Mouse (Mus musculus) lung, adult 2 months (tissue): ENCODE measurements around the gene Rpap1. TPM values are rescaled to one million over a fixed set of nuclear protein-coding genes. Genes with fewer than 3 reads are reported as not detected.
"Not testable (repeated sequence)": the region's sequence is repeated elsewhere in the genome, so short reads cannot be mapped to it uniquely, and the experiment has no call there.

Experiments
- DNase-seq: peaks from one replicate; pipeline ENCODE4 v3.0.0; 2022
- H3K4me1 ChIP-seq: fragments of 200-500 bp; 2 replicates; pipeline ENCODE4 v1.6.1; 2011; ENCODE audit warnings: low read length; ENCODE audit not compliant: control insufficient read depth, insufficient read depth
- H3K4me3 ChIP-seq: fragments of 200-500 bp; replicated peaks from 2 replicates; pipeline ENCODE3; 2011; ENCODE audit warnings: low read depth, mild to moderate bottlenecking, control low read depth, low read length; ENCODE audit errors: extremely low read depth
- CTCF ChIP-seq: fragments of 200-500 bp; IDR thresholded peaks from 2 replicates; pipeline ENCODE4 v1.5.1; 2011; ENCODE audit warnings: mild to moderate bottlenecking, low read length, control low read depth; ENCODE audit not compliant: insufficient read depth
- POLR2A ChIP-seq: fragments of 200-500 bp; IDR thresholded peaks from 2 replicates; pipeline ENCODE4 v1.6.1; 2011; ENCODE audit warnings: low read depth, mild to moderate bottlenecking, control low read depth, low read length, borderline replicate concordance; ENCODE audit errors: extremely low read depth
- WGBS: fragments of 180-500 bp; shearing (Covaris S2); methylation state at CpG from one replicate; pipeline ENCODE4 v1.1.7; 2018; 5-methylcytosine and 5-hydroxymethylcytosine counted together
- polyA plus RNA-seq: library from polyadenylated mRNA; depleted of rRNA; stranded (reverse); fragments of >200 nt; gene quantifications from 2 replicates; pipeline ENCODE4 v1.2.3, GENCODE M21; 2012; rRNA removed

The Rpap1 gene
- polyA plus RNA-seq, 1 experiment: 24.5 TPM

GRCm38 (mm10) chr2:119743176-119743807 lies 44.0 kb downstream of the Rpap1 start:
- 13% methylated on average over 29 of the region's 31 CpGs for WGBS
- no peak for TF ChIP-seq CTCF
- TF ChIP-seq POLR2A: no peak
- peak; percentile 16 for DNase-seq
- Histone ChIP-seq H3K4me3 (no peak overlapping the region), H3K4me1 (peaks cover 3% of the 10 kb centered on the region; the same call in 1 of the 2 replicates)

GRCm38 (mm10) chr2:119742461-119743175 lies 44.7 kb downstream of the Rpap1 start:
- under 1% methylated on average over 70 of the region's 70 CpGs for WGBS
- TF ChIP-seq POLR2A (no peak), CTCF (no peak)
- Histone ChIP-seq H3K4me1 (peaks cover 3% of the 10 kb centered on the region; the same call in 1 of the 2 replicates), H3K4me3 (peak overlapping the region; percentile 51)
- DNase-seq: peak; percentile 63

DNA sequence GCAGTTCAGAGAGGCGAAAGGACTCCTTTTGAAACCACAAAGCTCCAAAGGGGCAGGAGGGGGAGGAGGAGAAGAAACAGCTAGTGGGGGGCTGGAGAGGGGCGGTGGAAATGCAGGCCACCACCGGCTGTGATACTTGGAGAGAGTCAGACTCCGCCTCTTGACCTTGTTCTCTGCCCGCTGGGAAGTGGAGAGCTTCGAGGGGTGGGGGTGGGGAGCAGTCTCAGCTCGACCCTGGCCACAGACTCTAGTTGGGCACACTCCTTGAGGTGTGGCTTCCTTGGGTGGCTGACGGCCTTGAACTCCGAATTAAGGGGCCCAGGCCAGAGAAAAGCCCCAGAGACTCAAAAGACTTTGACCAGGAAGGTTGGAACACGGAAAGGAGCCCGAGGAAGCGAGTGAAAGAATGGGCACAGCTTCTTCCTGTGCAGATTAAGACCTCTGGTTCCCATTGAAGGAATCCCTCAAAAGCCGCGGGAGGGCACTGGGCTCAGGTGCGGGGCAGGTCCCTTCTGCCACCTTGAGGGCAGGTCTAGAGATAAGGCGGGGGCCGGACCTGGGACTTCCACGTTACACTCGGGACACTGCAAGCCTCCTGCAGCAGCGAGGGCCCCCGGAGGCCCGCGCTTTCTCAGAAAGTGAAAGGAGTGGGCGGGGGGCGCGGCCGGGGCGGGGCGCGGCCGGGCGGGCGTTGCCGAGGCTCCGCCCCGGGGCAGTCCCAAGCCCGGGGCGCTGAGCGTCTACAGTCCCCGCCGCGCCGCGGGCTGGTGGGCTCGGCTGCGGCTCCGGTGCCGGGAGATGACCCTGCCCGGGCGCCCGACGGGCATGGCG lies 45.5 kb downstream of the Rpap1 start, which contains the start of gene Itpka:
Itpka (plus strand) TSS at position 757 of the 831 bp plus-strand sequence.
- WGBS: 2% methylated on average over 50 of the region's 53 CpGs
- Histone ChIP-seq H3K4me1 (peaks cover 3% of the 10 kb centered on the region; the same call in 1 of the 2 replicates), H3K4me3 (peak within 1 kb of the TSS; percentile 59)
- peak; percentile 31; the same call in 1 of the 2 replicates for TF ChIP-seq POLR2A
- TF ChIP-seq CTCF: no peak
- DNase-seq: no peak

GRCm38 (mm10) chr2:119740567-119740966 lies 46.8 kb downstream of the Rpap1 start:
- DNase-seq: no peak
- peaks cover 3% of the 10 kb centered on the region; the same call in 1 of the 2 replicates for H3K4me1 ChIP-seq
- WGBS: 23% methylated on average over 2 of the region's 2 CpGs
- no peak for TF ChIP-seq POLR2A
- no peak for TF ChIP-seq CTCF
- no peak overlapping the region for H3K4me3 ChIP-seq

- WGBS: 25% methylated on average over 12 of the region's 12 CpGs
- DNase-seq: no peak
- H3K4me3 ChIP-seq: no peak overlapping the region
Measured at GRCm38 (mm10) chr2:119737124-119737523, 50.2 kb downstream of the Rpap1 start.

GRCm38 (mm10) chr2:119730735-119731134 lies 56.6 kb downstream of the Rpap1 start:
- Histone ChIP-seq H3K4me1 (no peaks in the 10 kb centered on the region), H3K4me3 (no peak overlapping the region)
- DNase-seq: no peak
- WGBS: 80% methylated on average over 4 of the region's 4 CpGs
- TF ChIP-seq POLR2A: no peak
- TF ChIP-seq CTCF: no peak

More at GRCm38 (mm10) chr2:119737124-119737523, 50.2 kb downstream of the Rpap1 start:
- no peak for TF ChIP-seq POLR2A
- no peak for TF ChIP-seq CTCF
- peaks cover 3% of the 10 kb centered on the region; the same call in 1 of the 2 replicates for H3K4me1 ChIP-seq

- Histone ChIP-seq H3K4me3 (no peak overlapping the region), H3K4me1 (no peaks in the 10 kb centered on the region)
- TF ChIP-seq POLR2A: no peak
- no peak for TF ChIP-seq CTCF
- WGBS: 80% methylated on average over 3 of the region's 3 CpGs
- DNase-seq: no peak
Measured at GRCm38 (mm10) chr2:119727762-119728416, 59.4 kb downstream of the Rpap1 start.

- no peaks in the 10 kb centered on the region for H3K4me1 ChIP-seq
- no peak overlapping the region for H3K4me3 ChIP-seq
- DNase-seq: no peak
- 96% methylated on average over 8 of the region's 8 CpGs for WGBS
- no peak for TF ChIP-seq CTCF
- no peak for TF ChIP-seq POLR2A
Measured at GRCm38 (mm10) chr2:119721070-119721469, 66.3 kb downstream of the Rpap1 start.

DNA sequence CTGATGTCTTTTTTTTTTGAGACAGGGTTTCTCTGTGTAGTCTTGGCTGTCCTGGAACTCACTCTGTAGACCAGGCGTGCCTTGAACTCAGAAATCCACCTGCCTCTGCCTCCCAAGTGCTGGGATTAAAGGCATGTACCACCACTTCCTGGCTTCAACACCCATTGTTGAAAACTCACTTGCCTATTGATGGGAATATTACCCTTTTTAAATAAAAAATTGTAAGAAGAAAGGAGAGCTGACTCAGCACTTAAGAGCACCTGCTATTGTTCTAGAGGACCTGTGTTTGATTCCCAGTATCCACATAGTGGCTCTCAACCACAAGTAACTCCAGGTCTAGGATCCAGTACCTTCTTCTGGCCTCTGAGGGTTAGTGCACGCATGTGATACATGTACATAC lies 71.5 kb downstream of the Rpap1 start:
- H3K4me3 ChIP-seq, DNase-seq, H3K4me1 ChIP-seq: not testable (repeated sequence)
- 99% methylated on average over 2 of the region's 2 CpGs for WGBS

Other genes starting within 250 kb of the Rpap1 start
- 0.36 and 0.78 TPM in 2 replicates for gene Exd1, start 239.9 kb downstream of the Rpap1 start, polyA plus RNA-seq
- 71.9 and 99.6 TPM in 2 replicates for gene Chp1, start 239.8 kb downstream of the Rpap1 start, polyA plus RNA-seq
- gene Nusap1, start 169.2 kb downstream of the Rpap1 start, polyA plus RNA-seq: 0.10 and 0.49 TPM in 2 replicates
- 0.81 and 1.3 TPM in 2 replicates for gene Oip5, start 169.1 kb downstream of the Rpap1 start, polyA plus RNA-seq
- gene Ndufaf1, start 124.7 kb downstream of the Rpap1 start, polyA plus RNA-seq: 1.7 and 4.6 TPM in 2 replicates
- 6.7 and 10.3 TPM in 2 replicates for gene Rtf1, start 112.5 kb downstream of the Rpap1 start, polyA plus RNA-seq
- 9.5 and 9.6 TPM in 2 replicates for gene Itpka, start 45.2 kb downstream of the Rpap1 start, polyA plus RNA-seq
- 3.9 and 4.2 TPM in 2 replicates for gene Ltk, start 27.1 kb downstream of the Rpap1 start, polyA plus RNA-seq
- gene Tyro3, start 10.2 kb upstream of the Rpap1 start, polyA plus RNA-seq: 11.8 and 16.4 TPM in 2 replicates
- 18.3 and 23.8 TPM in 2 replicates for gene Mga, start 109.7 kb upstream of the Rpap1 start, polyA plus RNA-seq
- gene Mapkbp1, start 185.2 kb upstream of the Rpap1 start, polyA plus RNA-seq: 31.5 and 37.5 TPM in 2 replicates
- 5.1 and 10.6 TPM in 2 replicates for gene Jmjd7, start 239.9 kb upstream of the Rpap1 start, polyA plus RNA-seq
- gene Gm28042, start 240.0 kb upstream of the Rpap1 start, polyA plus RNA-seq: 0.30 and 3.8 TPM in 2 replicates
- gene Pla2g4b, start 245.9 kb upstream of the Rpap1 start, polyA plus RNA-seq: 4.3 and 20.6 TPM in 2 replicates